Mouse (Mus musculus) kidney, postnatal 25 days (tissue): ENCODE measurements at regions not wholly inside any gene's neighbourhood (a gene's known extent, or its start where the extent isn't known, plus 50 kb on each side); places are given as distances from the start of the nearest gene placed in this dataset.

Source experiments
- DNase-seq, 2 experiments: peaks; one replicate each; pipeline ENCODE4 v3.0.0; 2021; ENCODE audit warnings: mixed read lengths in 2 of 2

- DNase-seq: no peak
Observed at GRCm38 (mm10) chr16:93458011-93458585, 145.8 kb downstream of the Setd4 start.

GRCm38 (mm10) chr16:93456706-93457425 is 147.0 kb downstream of the Setd4 start:
- DNase-seq: peak in 1 of 2 experiments; percentile 25

GRCm38 (mm10) chr16:93454080-93454997 is 149.5 kb downstream of the Setd4 start:
- peak; percentile 79 to 93 for DNase-seq

GRCm38 (mm10) chr16:93453056-93453455 is 150.8 kb downstream of the Setd4 start:
- peak in 1 of 2 experiments; percentile 25 for DNase-seq

- DNase-seq: no peak
Observed at GRCm38 (mm10) chr16:93450896-93451295, 153.0 kb downstream of the Setd4 start.

- DNase-seq: no peak
Observed at GRCm38 (mm10) chr16:93449925-93450324, 153.9 kb downstream of the Setd4 start.

GRCm38 (mm10) chr16:93448124-93448523 is 155.7 kb downstream of the Setd4 start:
- DNase-seq: no peak

GRCm38 (mm10) chr16:93446970-93447369 is 156.9 kb downstream of the Setd4 start:
- DNase-seq: no peak

- no peak for DNase-seq
Observed at GRCm38 (mm10) chr16:93446206-93446605, 157.7 kb downstream of the Setd4 start.

GRCm38 (mm10) chr16:93442837-93443236 is 161.0 kb downstream of the Setd4 start:
- DNase-seq: no peak

- no peak for DNase-seq
Observed at GRCm38 (mm10) chr16:93437608-93438425, 166.0 kb downstream of the Setd4 start.

GRCm38 (mm10) chr16:93436732-93437131 is 167.1 kb downstream of the Setd4 start:
- DNase-seq: no peak

GRCm38 (mm10) chr16:93431316-93431715 is 172.5 kb downstream of the Setd4 start:
- DNase-seq: no peak

GRCm38 (mm10) chr16:93429324-93429781 is 174.5 kb downstream of the Setd4 start:
- DNase-seq: peak in 1 of 2 experiments; percentile 5

GRCm38 (mm10) chr16:93427264-93427663 is 176.6 kb downstream of the Setd4 start:
- no peak for DNase-seq

- no peak for DNase-seq
Observed at GRCm38 (mm10) chr16:93425731-93426130, 178.1 kb downstream of the Setd4 start.

- no peak for DNase-seq
Observed at GRCm38 (mm10) chr16:93423174-93423573, 180.7 kb downstream of the Setd4 start.

GRCm38 (mm10) chr16:93422221-93422620 is 181.6 kb downstream of the Setd4 start:
- no peak for DNase-seq

GRCm38 (mm10) chr16:93418246-93418645 is 185.6 kb downstream of the Setd4 start:
- DNase-seq: no peak

GRCm38 (mm10) chr16:93417831-93418230 is 186.0 kb downstream of the Setd4 start:
- no peak for DNase-seq

- DNase-seq: no peak
Observed at GRCm38 (mm10) chr16:93392024-93392675, 211.7 kb downstream of the Setd4 start.

GRCm38 (mm10) chr16:93387578-93388116 is 216.2 kb downstream of the Setd4 start:
- DNase-seq: no peak
